ENCODE assay signal across 12 mouse cellular contexts in genomic region chr7:38230285-38230684, GRCm38 (mm10). TPM values are rescaled to one million over a fixed set of nuclear protein-coding genes. Genes with fewer than 3 reads are reported as not detected.
A peak's percentile ranks its signal among the peaks of the same experiment; 100 is the strongest.
DNase-seq lines count a peak whose midpoint lies in the region; ATAC-seq and TF ChIP-seq lines count a peak whose summit lies in the region.
"Had no signal": no experiment of that assay in that cellular context is flagged by ENCODE, and none has a peak within 500 bp of the region (broad histone marks: within the 10 kb centered on the region; RNA-seq: fewer than 3 reads in every experiment).

No protein-coding gene starts in this region.

- H3K36me3 ChIP-seq in heart, adult 2 months (ENCODE audit: control insufficient read depth, insufficient read depth, low read length) = no peaks in the 10 kb centered on the region
- no peaks in the 10 kb centered on the region for H3K36me3 ChIP-seq in heart, embryonic 11.5 days (ENCODE audit: control insufficient read depth, insufficient read depth, low read length)
- no peaks in the 10 kb centered on the region for H3K36me3 ChIP-seq in stomach, postnatal 0 days (ENCODE audit: control insufficient read depth, insufficient read depth, low read length)
- H3K36me3 ChIP-seq: forebrain, embryonic 12.5 days; liver, embryonic 12.5 days had no signal

- no peak overlapping the region for H3K4me3 ChIP-seq in heart, adult 2 months
- no peak overlapping the region for H3K4me3 ChIP-seq in heart, embryonic 11.5 days (ENCODE audit: low read depth, low read length)
- H3K4me3 ChIP-seq in stomach, postnatal 0 days (ENCODE audit: low read depth, low read length) = no peak overlapping the region
- H3K4me3 ChIP-seq: forebrain, embryonic 12.5 days; liver, embryonic 12.5 days had no signal

- H3K9me3 ChIP-seq in heart, embryonic 11.5 days (replicated peaks; ENCODE audit: control insufficient read depth, low read length) = no peaks in the 10 kb centered on the region
- no peaks in the 10 kb centered on the region for H3K9me3 ChIP-seq in stomach, postnatal 0 days (ENCODE audit: control insufficient read depth, low read length)
- H3K9me3 ChIP-seq: forebrain, embryonic 12.5 days; liver, embryonic 12.5 days had no signal

- DNase-seq in heart, adult 2 months = peak; percentile 61 to 75
- peak; percentile 59 for DNase-seq in urinary bladder, postnatal 14 days (ENCODE audit: low spot score)
- no peak for DNase-seq in urinary bladder, postnatal 10 days (ENCODE audit: low spot score)
- peak; percentile 64 to 75 for DNase-seq in heart, adult 9 months (ENCODE audit: low spot score in 2 of 2)
- DNase-seq in stomach, postnatal 0 days (ENCODE audit: low spot score) = no peak
- no peak for DNase-seq in testis, postnatal 14 days (ENCODE audit: low spot score)
- DNase-seq: cerebellum, postnatal 36 days; thymus, postnatal 25 days had no signal

- H3K27me3 ChIP-seq in heart, adult 2 months (ENCODE audit: control insufficient read depth, insufficient read depth, low read length) = no peaks in the 10 kb centered on the region
- peaks cover 6% of the 10 kb centered on the region; the same call in 1 of the 2 replicates for H3K27me3 ChIP-seq in heart, embryonic 11.5 days (ENCODE audit: control insufficient read depth, insufficient read depth, low read length)
- H3K27me3 ChIP-seq in stomach, postnatal 0 days (ENCODE audit: control insufficient read depth, insufficient read depth, low read length) = no peaks in the 10 kb centered on the region

- H3K79me2 ChIP-seq in heart, adult 2 months (replicated peaks; ENCODE audit: control insufficient read depth, insufficient read depth, low read length) = no peaks in the 10 kb centered on the region

- ATAC-seq in heart, embryonic 11.5 days (replicated peaks; ENCODE audit: insufficient number of reproducible peaks, low FRiP score, low TSS enrichment) = no peak
- ATAC-seq in stomach, postnatal 0 days (ENCODE audit: low FRiP score, low TSS enrichment) = no peak
- no peak for ATAC-seq in megakaryocyte progenitor cell, adult 5-6 weeks (replicated peaks; ENCODE audit: poor library complexity)
- ATAC-seq: liver, embryonic 12.5 days had no signal

- H3K27ac ChIP-seq in heart, adult 2 months = peak overlapping the region; percentile 41
- H3K27ac ChIP-seq in heart, embryonic 11.5 days (ENCODE audit: low read depth, low read length) = no peak overlapping the region
- H3K27ac ChIP-seq in stomach, postnatal 0 days (replicated peaks) = 0 out of 2 replicates have a peak overlapping the region, but pooled peaks have one; percentile 24
- H3K27ac ChIP-seq: forebrain, embryonic 12.5 days; liver, embryonic 12.5 days had no signal

- WGBS in heart, adult 2 months = 22% methylated on average over 8 of the region's 8 CpGs
- 10% methylated on average over 8 of the region's 8 CpGs for WGBS in heart, embryonic 11.5 days (ENCODE audit: insufficient replicate concordance)
- WGBS in stomach, postnatal 0 days = 11% methylated on average over 8 of the region's 8 CpGs

- TF ChIP-seq EP300 in heart, adult 2 months (IDR thresholded peaks at IDR 0.05; ENCODE audit: insufficient read depth, low read depth, low read length) = no peak
- TF ChIP-seq EP300 in stomach, postnatal 0 days (optimal IDR thresholded peaks at IDR 0.05) = no peak

- TF ChIP-seq CTCF in heart, adult 2 months (IDR thresholded peaks at IDR 0.05) = no peak
- no peak for TF ChIP-seq CTCF in stomach, postnatal 0 days (IDR thresholded peaks at IDR 0.05; ENCODE audit: low read depth)

- no peak for TF ChIP-seq POLR2A in heart, adult 2 months (IDR thresholded peaks at IDR 0.05; ENCODE audit: insufficient read depth, low read depth, low read length)

- H3K4me2 ChIP-seq in heart, embryonic 11.5 days = no peak overlapping the region; the same call in 1 of the 2 replicates
- no peak overlapping the region for H3K4me2 ChIP-seq in stomach, postnatal 0 days (replicated peaks; ENCODE audit: low read depth)
- H3K4me2 ChIP-seq: forebrain, embryonic 12.5 days; liver, embryonic 12.5 days had no signal

- no peak overlapping the region for H3K9ac ChIP-seq in heart, adult 2 months (ENCODE audit: low read depth, low read length)
- H3K9ac ChIP-seq in heart, embryonic 11.5 days (ENCODE audit: low read depth, low read length) = no peak overlapping the region
- H3K9ac ChIP-seq in stomach, postnatal 0 days (ENCODE audit: low read length) = no peak overlapping the region
- H3K9ac ChIP-seq: forebrain, embryonic 12.5 days; liver, embryonic 12.5 days had no signal

- intact Hi-C loops in heart, adult 2 months (cut with DNase I) = loop anchor here (2.0 kb wide), 1 partner anchor 37 kb away; no protein-coding TSS in a partner anchor

- H3K4me1 ChIP-seq in heart, adult 2 months (ENCODE audit: control insufficient read depth, insufficient read depth, low read length) = peaks cover 4% of the 10 kb centered on the region
- peaks cover 6% of the 10 kb centered on the region; the same call in 1 of the 2 replicates for H3K4me1 ChIP-seq in heart, embryonic 11.5 days (ENCODE audit: control insufficient read depth, insufficient read depth, low read length)
- H3K4me1 ChIP-seq in stomach, postnatal 0 days (replicated peaks; ENCODE audit: control insufficient read depth, insufficient read depth) = peaks cover 4% of the 10 kb centered on the region; the same call in 1 of the 2 replicates

RNA-seq across cellular contexts. Expression of gene Plekhf1, which starts 2.5 kb away (rescaled TPM):
- total RNA-seq in heart, adult 2 months (2021) = 10 to 100 TPM in 1 of 2 experiments, 1 to 10 TPM in 1; 9.3 to 14.6 TPM
- 8.6 and 8.9 TPM in 2 replicates for polyA plus RNA-seq in heart, adult 2 months (2012; rRNA removed)
- polyA plus RNA-seq in heart, embryonic 11.5 days (2014; fragmentation: Nextera tagmentation; extraction: Ambion mirVana) = 1.6 and 1.8 TPM in 2 replicates
- 1.9 and 2.0 TPM in 2 replicates for polyA plus RNA-seq in stomach, postnatal 0 days (2015; fragmentation: Nextera tagmentation; extraction: Ambion mirVana)
- total RNA-seq in megakaryocyte progenitor cell, adult 5-6 weeks (2015) = 0.56 and 0.94 TPM in 2 replicates
- 0.46 and 1.1 TPM in 2 replicates for total RNA-seq in megakaryocyte progenitor cell, adult 5-6 weeks (2017)

RNA-seq across cellular contexts. Expression of gene Pop4, which starts 40.9 kb away (rescaled TPM):
- 10 to 100 TPM in 1 of 2 experiments, 1 to 10 TPM in 1; 9.2 to 10.8 TPM for total RNA-seq in heart, adult 2 months (2021)
- polyA plus RNA-seq in heart, adult 2 months (2012; rRNA removed) = 6.8 and 10.0 TPM in 2 replicates
- polyA plus RNA-seq in heart, embryonic 11.5 days (2014; fragmentation: Nextera tagmentation; extraction: Ambion mirVana) = 49.6 and 54.4 TPM in 2 replicates
- 25.3 and 27.6 TPM in 2 replicates for polyA plus RNA-seq in stomach, postnatal 0 days (2015; fragmentation: Nextera tagmentation; extraction: Ambion mirVana)
- total RNA-seq in megakaryocyte progenitor cell, adult 5-6 weeks (2015) = 37.3 and 43.8 TPM in 2 replicates
- total RNA-seq in megakaryocyte progenitor cell, adult 5-6 weeks (2017) = 42.7 and 45.3 TPM in 2 replicates

RNA-seq across cellular contexts. Expression of gene 1600014C10Rik, which starts 47.3 kb away (rescaled TPM):
- 10 to 100 TPM; 31.6 to 32.0 TPM for total RNA-seq in heart, adult 2 months (2021)
- polyA plus RNA-seq in heart, adult 2 months (2012; rRNA removed) = 29.3 and 50.6 TPM in 2 replicates
- polyA plus RNA-seq in heart, embryonic 11.5 days (2014; fragmentation: Nextera tagmentation; extraction: Ambion mirVana) = 13.2 and 13.9 TPM in 2 replicates
- polyA plus RNA-seq in stomach, postnatal 0 days (2015; fragmentation: Nextera tagmentation; extraction: Ambion mirVana) = 9.6 and 10.3 TPM in 2 replicates
- 18.8 and 19.5 TPM in 2 replicates for total RNA-seq in megakaryocyte progenitor cell, adult 5-6 weeks (2015)
- 22.7 and 29.4 TPM in 2 replicates for total RNA-seq in megakaryocyte progenitor cell, adult 5-6 weeks (2017)

Comparison
In these comparisons a context has a peak if more than half of its experiments do, and no peak if none do; other contexts are left out.
1. DNase-seq: peak in heart, adult 2 months (2 of 2), urinary bladder, postnatal 14 days (single experiment) and heart, adult 9 months (2 of 2); none in urinary bladder, postnatal 10 days (single experiment), stomach, postnatal 0 days (single experiment) and testis, postnatal 14 days (single experiment).